Mouse (Mus musculus): Measurements from ENCODE around the gene Tmco4. TPM values are rescaled to one million over a fixed set of nuclear protein-coding genes. Genes with fewer than 3 reads are reported as not detected.

Tmco4 gene
- total RNA-seq (2015): 5.2 and 7.0 TPM in 2 replicates
- total RNA-seq (2017): 17.6 TPM in 2 replicates

DNA sequence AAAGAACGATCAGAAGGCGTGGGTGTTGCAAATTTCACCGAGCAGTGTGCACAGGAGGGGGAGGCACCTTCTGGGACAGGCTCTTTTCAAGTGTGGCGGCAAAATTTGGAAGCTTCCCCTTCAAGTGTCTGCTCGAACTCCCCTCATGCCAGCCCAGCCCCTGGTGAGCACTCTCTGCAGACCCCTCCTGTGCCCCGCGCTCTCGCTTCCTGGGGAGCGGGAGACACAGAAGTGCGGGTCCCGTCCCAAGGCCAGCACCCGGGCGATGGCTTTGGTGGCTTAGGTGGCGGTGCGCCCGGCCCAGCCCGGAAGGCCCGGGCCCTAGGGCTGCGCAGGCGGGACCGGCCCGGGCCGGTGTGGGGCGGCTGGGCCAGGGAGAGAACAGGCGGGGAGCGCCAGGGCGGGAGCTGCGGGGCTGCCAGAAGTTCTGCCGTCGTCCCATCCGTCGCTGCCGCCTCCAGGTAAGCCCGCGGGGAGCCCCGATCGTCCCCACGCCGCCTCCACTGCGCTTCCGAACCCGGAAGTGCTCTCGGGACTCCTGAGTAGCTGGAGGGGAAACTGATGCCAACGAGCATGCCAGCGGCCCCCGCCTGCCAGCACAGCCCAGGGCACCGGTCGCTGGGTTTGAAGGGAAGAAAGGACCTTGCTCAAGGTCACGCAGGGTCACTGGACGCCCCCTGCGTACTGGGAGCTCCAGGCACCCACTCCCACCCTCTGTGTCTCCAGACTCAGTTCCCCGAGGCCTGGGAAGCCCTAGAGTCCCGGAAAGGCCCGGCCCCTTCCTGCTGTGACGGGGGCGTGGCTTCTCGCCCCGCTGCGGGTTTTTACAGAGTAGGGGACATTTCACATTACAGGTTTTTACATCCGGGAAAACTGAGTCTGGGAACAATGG, at the start of gene Tmco4:
Gene Tmco4, plus strand, starts transcription at position 62 of the 892 bp plus-strand sequence.
- peak; percentile 74 for ATAC-seq (ENCODE audit: poor library complexity, severe bottlenecking)

DNA sequence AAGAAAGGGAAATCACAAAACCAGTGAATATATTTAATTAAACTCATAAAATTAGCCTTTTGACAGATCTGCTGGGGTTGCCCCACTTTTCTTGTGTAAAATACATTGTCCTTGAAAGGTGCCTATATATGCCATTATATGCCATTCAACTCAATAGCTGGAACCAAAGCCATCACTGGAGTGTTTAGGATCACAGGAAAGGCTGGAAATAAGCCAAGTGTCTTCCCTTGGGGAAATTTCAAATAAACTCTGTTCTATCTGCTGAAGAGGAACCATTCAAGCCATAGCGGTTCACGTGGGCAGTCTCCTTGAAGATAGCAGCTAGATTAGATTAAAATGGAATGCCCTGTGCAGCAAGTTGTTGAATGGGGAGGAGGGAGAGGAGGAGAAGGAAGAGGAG, 47.1 kb upstream of the Tmco4 start:
- no peak for ATAC-seq (ENCODE audit: poor library complexity, severe bottlenecking)

DNA sequence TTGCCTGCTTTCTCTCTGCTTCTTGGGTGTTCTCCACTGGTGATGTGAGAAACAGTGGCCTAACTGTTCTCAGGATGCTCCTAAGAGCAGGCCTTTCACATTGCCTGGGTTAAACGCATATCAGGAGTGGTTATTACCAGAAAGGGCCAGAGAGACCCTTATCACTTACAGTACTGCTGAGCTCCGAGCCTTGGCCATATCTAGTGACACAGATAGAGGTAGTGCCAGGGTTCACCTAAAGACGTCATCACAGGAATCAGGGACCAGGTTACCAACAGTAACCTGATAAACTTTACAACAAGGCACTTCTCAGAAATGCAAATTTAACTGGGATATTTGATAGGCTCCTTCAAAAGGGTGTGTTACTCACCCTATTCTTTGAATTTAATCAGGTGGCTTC, 38.8 kb upstream of the Tmco4 start:
- ATAC-seq (ENCODE audit: poor library complexity, severe bottlenecking): no peak

DNA sequence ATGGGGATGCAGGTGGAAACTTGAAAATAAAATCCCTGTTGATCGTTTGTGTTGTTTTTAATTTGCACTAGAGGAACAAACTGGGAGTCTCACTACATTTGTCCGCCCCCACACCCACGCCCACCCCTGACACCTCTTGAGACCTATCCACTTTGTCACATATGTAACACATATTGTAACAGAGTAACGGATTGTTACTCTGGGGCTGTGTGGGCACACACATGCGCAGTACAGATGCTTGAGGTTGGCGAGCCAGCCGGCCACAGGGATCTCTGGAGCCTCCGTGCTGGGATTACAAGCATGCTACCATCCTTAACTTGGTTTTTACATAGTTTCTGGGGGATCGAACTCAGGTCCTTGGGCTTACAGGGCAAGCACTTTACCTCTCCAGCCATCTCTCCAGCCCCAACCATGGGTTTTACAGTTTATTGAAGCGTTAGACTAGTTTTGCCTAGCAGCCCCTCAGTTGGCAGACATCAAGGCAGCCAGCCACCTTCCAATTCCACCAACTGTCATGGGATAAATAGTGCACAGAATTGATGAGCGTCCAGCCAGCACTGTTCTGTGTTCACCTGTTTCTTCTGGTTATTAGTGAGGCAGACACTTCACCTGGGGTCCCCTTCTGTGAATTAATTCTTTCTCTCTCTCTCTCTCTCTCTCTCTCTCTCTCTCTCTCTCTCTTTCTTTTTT, 38.1 kb upstream of the Tmco4 start:
- ATAC-seq (ENCODE audit: poor library complexity, severe bottlenecking): no peak

DNA sequence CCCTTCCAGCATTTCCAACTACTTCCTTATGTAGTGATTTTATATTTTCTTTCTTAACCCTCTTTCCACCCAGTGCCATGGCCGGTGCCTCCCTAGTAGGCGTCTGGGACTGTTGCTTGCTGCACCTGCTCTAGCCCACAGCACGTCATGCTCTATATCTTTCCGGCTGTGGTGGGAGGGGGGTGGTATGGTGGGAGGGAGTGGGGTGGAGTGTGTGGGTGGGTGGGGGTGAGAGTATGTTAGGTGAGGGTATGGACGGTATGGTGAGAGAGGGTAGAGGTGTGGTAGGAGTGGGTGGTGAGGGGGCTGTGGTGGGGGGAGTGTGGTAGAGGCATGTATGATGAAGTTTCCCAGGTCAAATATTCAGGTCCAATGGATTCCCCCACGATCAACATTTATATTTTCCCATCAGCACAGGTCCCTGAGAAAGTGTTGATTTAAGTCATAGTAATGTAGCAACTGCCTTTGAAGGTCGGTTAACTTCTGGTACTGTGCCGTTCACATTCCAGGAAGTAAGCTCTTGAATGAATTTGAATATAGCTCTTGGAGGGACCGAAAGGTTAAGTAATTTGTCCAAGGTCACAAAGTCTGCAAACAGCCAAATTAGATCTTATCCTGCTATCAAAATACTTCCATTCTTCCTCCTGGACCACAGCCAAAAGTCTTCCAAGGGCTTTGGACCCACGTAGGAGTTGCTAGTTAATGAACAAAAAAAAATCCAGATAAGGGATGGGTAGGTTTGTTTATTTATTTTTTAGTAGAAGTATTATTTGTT, 34.0 kb upstream of the Tmco4 start:
- no peak for ATAC-seq (ENCODE audit: poor library complexity, severe bottlenecking)

DNA sequence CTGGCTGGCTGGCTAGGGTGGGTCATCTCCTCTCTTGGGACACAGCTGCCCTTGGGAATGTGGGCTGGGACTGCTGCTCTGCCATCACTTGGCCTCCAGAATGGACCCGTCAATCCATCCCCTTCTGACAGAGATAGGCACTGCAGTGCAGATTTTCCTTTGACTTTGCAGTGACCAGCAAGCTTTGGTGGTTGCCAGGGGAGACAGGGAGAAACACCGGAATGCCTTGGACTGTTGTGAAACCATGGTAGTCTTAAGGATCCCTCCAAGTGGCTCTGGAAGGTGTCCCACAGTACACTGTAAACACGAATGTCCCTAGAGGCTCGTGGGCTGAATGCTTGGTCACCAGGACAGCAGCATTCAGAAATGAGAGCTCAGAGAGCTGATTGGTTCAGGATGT, 33.2 kb upstream of the Tmco4 start:
- ATAC-seq (ENCODE audit: poor library complexity, severe bottlenecking): no peak

DNA sequence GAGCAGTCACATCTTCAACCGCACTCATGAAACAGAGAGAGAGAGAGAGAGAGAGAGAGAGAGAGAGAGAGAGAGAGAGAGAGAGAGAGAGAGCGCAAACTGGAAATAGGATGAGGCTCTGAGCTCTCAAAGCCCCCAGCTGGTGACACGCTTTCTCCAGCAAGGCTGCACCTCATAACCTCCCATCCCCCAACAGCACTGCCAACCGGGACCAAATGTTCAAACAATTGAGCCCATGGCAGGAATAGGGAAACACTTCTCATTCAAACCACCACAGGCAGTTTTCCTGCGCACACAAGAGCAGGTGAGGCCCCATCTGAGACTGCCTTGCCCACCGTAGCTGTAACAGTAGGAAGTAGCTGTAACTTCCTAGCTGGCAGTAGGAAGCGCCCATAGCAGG, 31.3 kb upstream of the Tmco4 start:
- no peak for ATAC-seq (ENCODE audit: poor library complexity, severe bottlenecking)

DNA sequence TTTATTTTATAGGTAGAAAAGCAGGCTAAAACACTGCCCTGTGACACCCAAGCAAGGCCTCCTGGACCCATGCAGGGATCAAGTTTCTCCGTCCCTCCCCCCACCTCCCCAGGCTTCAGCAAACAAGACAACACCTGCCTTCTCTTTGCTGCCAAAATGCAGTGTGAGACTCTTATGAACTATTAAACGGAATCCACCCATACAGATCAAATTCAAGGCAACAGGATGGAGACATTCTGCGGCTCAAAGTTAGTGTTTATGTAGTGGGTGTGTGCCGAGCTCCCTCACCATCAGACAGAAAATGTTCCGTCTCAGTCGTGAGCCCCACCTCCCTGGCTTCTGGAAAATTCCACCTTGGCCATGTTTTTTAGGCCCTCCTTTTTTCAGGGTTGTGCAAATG, 30.7 kb upstream of the Tmco4 start:
- ATAC-seq (ENCODE audit: poor library complexity, severe bottlenecking): no peak

DNA sequence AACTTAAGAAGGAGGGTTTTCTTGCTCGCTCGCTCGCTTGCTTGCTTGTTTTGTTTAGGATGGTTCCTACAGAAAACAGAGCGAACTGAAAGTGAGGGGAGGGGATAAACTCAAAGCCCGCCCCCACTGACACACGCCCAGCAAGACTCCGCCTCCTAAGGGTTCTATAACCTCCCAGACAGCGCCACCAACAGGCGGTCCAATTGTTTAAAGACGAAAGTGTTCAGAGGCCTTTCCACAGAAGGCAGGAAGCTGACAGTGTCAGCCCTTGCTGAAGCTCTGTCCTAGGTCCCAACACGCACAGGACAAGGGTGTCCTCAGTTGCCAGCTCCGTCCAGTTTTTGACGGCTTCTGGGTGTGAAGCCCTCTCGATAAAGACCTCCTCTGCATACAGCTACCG, 29.0 kb upstream of the Tmco4 start:
- peak; percentile 100 for ATAC-seq (ENCODE audit: poor library complexity, severe bottlenecking)

DNA sequence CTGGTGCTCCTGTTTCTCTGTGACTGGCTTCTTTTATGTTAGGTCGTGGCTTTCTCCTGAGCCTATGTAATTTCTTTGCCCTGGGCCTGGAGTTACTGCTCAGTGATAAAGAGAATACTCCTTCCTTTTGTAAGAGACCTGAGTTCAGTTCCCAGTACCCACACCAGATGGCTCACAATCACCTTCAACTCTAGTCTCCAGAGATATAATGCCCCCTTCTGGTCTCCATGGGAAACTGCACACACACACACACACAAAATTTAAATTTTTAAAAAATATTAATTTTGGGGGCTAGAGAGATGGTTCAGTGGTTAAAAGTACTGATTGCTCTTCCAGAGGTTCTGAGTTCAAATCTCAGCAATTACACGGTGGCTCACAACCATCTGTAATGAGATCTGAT, 24.4 kb upstream of the Tmco4 start:
- no peak for ATAC-seq (ENCODE audit: poor library complexity, severe bottlenecking)

DNA sequence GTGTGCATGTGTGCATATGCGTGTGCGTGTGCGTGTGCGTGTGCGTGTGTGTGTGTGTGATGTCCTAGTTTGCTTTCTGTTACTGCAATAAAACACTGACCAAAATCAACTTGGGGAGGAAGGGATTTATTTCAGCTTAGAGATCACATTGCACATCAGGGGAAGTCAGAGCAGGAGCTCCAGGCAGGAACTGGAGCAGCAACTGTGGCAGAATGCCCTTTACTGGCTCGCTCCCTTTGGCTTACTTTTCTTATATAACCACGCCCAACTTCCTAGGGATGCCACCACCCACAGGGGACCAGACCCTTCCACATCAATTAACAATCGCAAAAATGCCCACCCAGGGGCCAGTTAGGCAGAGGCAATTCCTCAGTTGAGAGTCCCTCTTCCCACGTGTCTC, 14.1 kb upstream of the Tmco4 start:
- no peak for ATAC-seq (ENCODE audit: poor library complexity, severe bottlenecking)

DNA sequence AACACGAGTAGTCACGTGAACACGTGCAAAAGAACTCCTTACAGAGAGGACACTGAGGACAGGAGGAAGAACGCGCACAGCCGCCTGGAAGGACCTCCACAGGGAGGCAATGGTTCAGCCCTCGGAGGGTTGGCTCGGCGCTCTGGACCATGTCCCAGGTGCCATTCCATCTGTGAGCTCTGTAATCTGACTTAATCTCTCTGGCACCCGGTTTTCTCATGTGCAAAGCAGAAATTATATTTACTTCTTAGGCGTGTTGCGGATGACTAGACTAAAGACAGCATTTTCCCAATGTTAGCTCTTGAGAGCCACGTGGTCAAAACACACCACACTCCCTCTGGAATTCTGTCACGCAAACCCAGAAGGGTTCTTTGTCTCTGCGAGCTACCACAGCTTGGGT, 13.6 kb upstream of the Tmco4 start:
- ATAC-seq (ENCODE audit: poor library complexity, severe bottlenecking): no peak

DNA sequence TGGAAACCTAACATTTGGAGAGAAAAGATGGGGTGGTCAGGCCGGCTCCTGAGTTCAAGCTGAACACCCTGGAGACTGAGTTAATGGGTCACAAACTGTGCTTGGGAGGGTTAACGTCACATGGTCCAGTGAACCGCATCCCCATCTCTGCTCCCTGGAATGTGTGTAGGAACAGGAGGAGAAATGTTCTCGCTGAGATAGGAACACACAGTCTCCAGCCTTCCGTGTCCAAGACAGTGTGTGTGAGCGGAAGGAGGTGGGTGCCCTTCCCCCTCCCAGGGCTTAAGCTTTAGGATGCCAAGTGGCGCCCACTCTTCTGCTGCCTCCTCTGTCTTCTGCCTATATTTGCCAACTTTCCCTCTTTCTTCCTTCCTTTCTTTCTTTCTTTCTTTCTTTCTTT, 12.8 kb upstream of the Tmco4 start:
- no peak for ATAC-seq (ENCODE audit: poor library complexity, severe bottlenecking)

DNA sequence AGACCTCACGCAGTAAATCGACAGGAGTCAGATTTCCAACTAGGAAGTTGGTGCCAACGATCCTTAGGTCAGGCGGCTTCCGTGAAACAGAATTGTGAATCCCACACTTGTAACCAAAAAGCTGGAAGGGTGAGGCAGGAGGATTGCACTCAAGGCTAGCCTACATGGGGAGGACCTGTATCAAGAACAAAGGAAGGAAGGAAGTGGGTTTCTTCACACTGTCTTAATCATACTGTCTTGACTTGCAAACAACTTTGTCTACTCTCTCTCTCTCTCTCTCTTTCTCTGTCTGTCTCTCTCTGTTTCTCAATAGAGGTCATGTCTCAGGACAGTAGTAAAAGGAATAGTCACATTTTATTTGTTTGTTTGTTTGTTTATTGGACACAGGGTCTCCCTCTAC, 10.0 kb upstream of the Tmco4 start:
- ATAC-seq (ENCODE audit: poor library complexity, severe bottlenecking): no peak

DNA sequence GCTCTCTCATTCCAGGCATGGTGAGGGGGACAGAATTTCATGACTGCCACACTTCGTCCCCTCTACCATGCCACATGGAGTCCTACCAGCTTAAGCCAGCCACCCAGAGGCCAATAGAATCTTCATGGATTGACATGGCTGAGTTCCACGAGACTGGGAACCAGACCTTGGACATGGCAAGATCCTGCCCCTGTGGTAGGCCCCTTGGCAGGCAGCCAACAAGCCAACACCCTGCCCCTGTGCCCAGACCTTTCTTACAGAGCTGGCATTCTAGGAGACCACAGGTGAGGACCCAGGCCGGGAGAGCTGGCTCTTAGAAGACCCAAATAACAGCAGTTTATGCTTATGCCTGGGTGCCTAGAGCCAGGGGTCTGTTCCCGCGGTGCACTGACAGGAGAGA, 6.8 kb upstream of the Tmco4 start:
- ATAC-seq (ENCODE audit: poor library complexity, severe bottlenecking): no peak

DNA sequence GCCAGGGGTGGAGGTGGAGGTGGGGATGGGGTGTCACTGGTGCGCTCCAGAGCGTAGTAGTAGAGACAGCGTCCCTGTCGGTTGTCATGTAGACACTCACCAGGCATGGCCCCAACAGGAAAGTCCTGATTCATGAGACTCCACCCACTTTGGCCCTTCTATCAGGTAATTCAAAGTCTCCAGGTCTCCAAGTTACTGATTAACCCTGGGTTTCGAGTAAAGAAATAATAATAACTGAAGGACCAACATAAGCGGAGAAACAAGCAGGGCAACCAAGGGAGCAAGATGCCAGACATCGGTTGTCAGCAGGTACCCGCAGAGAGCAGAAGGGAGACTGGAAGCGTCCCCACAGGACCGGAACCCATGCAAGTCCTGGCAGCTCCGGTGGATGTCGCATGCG, 5.8 kb upstream of the Tmco4 start, which contains the start of gene Rnf186:
Gene Rnf186, plus strand, starts transcription at position 247 of the 400 bp plus-strand sequence.
- no peak for ATAC-seq (ENCODE audit: poor library complexity, severe bottlenecking)

DNA sequence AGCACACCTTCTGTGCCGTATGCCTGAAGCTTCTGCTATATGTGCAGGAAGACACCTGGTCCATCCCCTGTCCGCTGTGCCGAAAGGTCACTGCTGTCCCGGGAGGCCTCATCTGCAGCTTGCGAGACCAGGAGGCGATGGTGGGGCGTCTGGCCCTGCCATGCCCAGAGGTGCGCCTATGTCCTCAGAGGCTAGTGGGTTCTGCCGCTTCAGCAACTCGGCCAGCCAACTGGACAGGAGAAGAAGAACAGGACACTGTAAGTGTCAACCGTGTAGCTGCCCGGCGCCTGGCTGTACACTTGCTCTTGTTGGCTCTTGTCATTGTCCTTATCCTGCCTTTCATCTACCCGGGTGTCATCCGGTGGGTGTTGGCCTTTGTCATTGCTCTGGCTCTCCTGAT, 5.2 kb upstream of the Tmco4 start:
- no peak for ATAC-seq (ENCODE audit: poor library complexity, severe bottlenecking)

DNA sequence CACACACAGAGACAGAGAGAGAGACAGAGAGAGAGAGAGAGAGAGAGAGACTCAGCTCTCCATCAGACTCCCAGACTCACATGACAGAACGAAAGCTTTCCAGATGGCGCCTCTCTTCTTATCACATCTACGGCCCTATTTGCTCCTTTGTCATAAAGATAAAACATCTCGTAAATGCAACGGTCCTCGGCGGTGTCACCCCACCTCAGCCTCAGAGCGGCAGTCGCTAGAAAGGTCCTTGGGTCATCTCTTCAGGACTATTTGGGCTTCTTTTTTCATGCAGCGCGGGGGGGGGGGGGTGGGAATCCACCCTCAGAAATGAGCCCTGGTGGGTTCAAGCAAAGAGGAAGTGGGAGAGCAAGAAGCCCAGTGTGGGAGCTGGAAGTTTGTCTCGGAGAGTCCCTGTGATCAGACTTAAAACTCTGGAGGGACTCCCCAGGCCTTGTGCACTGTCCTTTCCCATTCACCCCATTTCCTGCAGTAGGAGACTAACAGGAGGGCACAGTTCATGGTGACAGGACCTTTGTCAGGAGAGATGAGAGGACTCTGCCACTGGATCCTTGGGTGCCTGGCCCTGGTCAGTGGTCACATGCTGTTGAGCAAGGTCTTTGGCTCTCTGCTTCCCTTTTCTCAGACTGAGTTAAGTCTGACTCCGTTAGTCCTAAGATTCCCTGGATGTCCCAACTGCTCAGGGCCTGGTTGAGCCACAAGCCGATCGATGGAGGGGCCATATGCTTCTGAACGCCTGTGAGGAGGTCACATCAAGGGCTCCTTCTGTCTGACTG, 3.7 kb upstream of the Tmco4 start:
- ATAC-seq (ENCODE audit: poor library complexity, severe bottlenecking): peak; percentile 34; the same call in 1 of the 2 replicates

DNA sequence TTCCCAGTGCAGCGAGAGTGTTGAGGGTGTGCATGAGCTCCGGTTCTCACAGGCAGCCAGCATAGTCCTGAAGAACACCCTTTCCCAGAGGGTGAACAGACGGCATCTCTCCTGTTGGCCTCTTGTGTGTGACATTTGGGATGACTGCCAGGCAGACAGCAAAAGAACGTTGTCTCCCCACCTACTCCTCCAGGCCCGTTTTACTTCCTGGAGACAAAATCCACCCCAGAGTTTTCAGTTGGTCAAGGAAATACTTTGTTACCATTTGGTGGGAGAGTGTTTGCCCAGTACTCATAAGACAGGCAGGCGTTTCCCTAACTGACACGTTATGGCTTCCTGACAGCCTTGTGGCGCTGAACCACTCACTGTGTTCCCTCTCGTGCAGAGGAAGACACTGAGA, 3.0 kb upstream of the Tmco4 start:
- ATAC-seq (ENCODE audit: poor library complexity, severe bottlenecking): no peak

DNA sequence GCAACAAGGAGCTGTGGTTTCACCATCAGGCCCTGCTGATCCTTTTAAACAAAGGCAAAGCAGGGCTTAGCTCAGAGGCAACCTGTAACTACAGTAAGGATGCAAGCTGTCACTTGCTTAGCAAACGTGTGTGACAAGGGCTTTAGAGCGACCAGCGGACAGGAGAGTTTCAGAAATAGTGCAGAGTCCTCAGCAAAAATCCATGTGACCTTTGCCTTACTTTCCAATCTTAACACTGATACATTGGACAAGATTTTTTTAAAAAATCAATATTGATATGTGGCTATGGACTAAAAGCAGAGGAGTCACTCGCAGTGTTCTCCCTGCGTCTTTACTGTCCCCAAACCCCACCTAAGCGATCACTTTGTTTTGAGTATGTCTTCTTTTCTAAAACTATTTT, 1.3 kb upstream of the Tmco4 start:
- no peak for ATAC-seq (ENCODE audit: poor library complexity, severe bottlenecking)

Measured in megakaryocyte, adult 5-6 weeks (primary cell).